Mouse (Mus musculus) liver, embryonic 12.5 days (tissue): ENCODE results near the gene Phactr3. TPM values are rescaled to one million over a fixed set of nuclear protein-coding genes. Genes with fewer than 3 reads are reported as not detected.
"Not testable (repeated sequence)": the region's sequence is repeated elsewhere in the genome, so short reads cannot be mapped to it uniquely, and the experiment has no call there.

Source experiments
- ATAC-seq: fragments of 200-750 bp; cut with Nextera tagmentation; 2 replicates; pipeline ENCODE4 v1.8.0; 2017; ENCODE audit warnings: moderate number of reproducible peaks, mild to moderate bottlenecking, moderate library complexity
- H3K27ac ChIP-seq: fragments of 300-500 bp; sonication (generic); 2 replicates; pipeline ENCODE4 v1.5.1; 2016; ENCODE audit warnings: mild to moderate bottlenecking
- H3K27me3 ChIP-seq: fragments of 300-500 bp; sonication (generic); replicated peaks from 2 replicates; pipeline ENCODE4 v1.6.1; 2016; ENCODE audit warnings: mild to moderate bottlenecking, moderate library complexity
- H3K36me3 ChIP-seq: fragments of 300-500 bp; sonication (generic); 2 replicates; pipeline ENCODE4 v1.6.1; 2016; ENCODE audit warnings: mild to moderate bottlenecking, moderate library complexity
- H3K4me1 ChIP-seq: fragments of 300-500 bp; sonication (generic); 2 replicates; pipeline ENCODE4 v1.6.1; 2016
- H3K4me2 ChIP-seq: fragments of 300-500 bp; sonication (generic); 2 replicates; pipeline ENCODE4 v1.6.1; 2016; ENCODE audit warnings: mild to moderate bottlenecking, moderate library complexity
- H3K4me3 ChIP-seq: fragments of 300-500 bp; sonication (generic); 2 replicates; pipeline ENCODE4 v1.5.1; 2016; ENCODE audit warnings: mild to moderate bottlenecking, moderate library complexity
- H3K9ac ChIP-seq: fragments of 300-500 bp; sonication (generic); 2 replicates; pipeline ENCODE4 v1.6.1; 2016; ENCODE audit warnings: mild to moderate bottlenecking, moderate library complexity
- H3K9me3 ChIP-seq: fragments of 300-500 bp; sonication (generic); replicated peaks from 2 replicates; pipeline ENCODE4 v1.6.1; 2016; ENCODE audit warnings: mild to moderate bottlenecking, moderate library complexity
- WGBS: fragments of 180-500 bp; shearing (Covaris S2); methylation state at CpG from one replicate; pipeline ENCODE4 v1.1.7; 2016; ENCODE audit not compliant: insufficient replicate concordance; 5-methylcytosine and 5-hydroxymethylcytosine counted together
- polyA plus RNA-seq: library from polyadenylated mRNA; unstranded; fragments of >200 nt; fragmentation: Nextera tagmentation; extraction: Ambion mirVana; gene quantifications from 2 replicates; pipeline ENCODE4 v1.2.1, GENCODE M21; 2016

Gene Phactr3
- polyA plus RNA-seq, 1 experiment from 2014 or later = 0.18 TPM

DNA sequence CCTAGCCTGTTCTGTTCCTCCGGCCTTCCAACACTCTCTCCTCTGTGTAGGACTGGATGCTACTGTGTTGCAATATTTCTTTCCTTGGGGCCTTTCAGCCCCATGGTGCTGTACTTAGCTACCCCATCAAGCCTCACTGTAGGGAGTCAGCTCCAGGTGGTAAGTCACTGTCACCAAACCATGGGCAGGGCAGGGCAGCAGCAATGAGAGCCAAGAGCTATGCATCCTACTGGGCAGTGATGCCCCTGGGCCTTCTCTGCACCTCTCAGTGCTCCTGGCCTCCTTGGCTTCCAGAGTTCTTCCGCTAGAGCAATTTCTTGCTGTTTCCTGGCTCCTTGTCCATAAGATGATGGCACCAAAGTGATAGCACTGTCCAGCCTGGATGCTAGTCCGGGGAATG, 205.6 kb downstream of the Phactr3 start:
- no peak overlapping the region for H3K4me3 ChIP-seq
- no peaks in the 10 kb centered on the region for H3K4me1 ChIP-seq
- H3K27ac ChIP-seq = no peak overlapping the region
- H3K9me3 ChIP-seq = no peaks in the 10 kb centered on the region
- no peak overlapping the region for H3K4me2 ChIP-seq
- no peak overlapping the region for H3K9ac ChIP-seq
- H3K36me3 ChIP-seq = no peaks in the 10 kb centered on the region
- no peaks in the 10 kb centered on the region for H3K27me3 ChIP-seq
- WGBS = 66% methylated on average over 3 of the region's 3 CpGs
- no peak for ATAC-seq

DNA sequence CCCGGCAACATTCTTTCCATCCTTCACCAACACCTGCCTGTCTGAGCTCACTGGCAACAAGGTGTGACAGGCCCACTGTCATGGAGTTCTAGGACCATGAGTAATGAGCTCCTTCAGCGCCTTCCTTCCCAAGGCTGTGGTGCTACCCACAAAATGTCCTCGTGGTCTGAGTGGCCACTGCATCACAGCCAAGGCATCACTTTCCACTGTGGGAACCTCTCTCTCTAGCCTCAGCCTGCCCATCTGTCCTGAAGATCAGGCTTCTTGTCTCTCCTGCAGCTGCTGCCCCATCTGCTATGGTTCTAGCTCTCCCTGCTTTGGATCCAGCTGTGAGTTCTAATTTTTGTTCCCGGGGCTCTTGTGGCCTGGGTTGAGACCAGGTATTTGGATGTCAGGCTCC, 206.0 kb downstream of the Phactr3 start:
- no peak for ATAC-seq
- Histone ChIP-seq H3K9ac (no peak overlapping the region), H3K4me2 (no peak overlapping the region), H3K27ac (no peak overlapping the region), H3K27me3 (no peaks in the 10 kb centered on the region), H3K4me1 (no peaks in the 10 kb centered on the region), H3K4me3 (no peak overlapping the region), H3K9me3 (no peaks in the 10 kb centered on the region), H3K36me3 (no peaks in the 10 kb centered on the region)
- WGBS = 52% methylated on average over 4 of the region's 4 CpGs

DNA sequence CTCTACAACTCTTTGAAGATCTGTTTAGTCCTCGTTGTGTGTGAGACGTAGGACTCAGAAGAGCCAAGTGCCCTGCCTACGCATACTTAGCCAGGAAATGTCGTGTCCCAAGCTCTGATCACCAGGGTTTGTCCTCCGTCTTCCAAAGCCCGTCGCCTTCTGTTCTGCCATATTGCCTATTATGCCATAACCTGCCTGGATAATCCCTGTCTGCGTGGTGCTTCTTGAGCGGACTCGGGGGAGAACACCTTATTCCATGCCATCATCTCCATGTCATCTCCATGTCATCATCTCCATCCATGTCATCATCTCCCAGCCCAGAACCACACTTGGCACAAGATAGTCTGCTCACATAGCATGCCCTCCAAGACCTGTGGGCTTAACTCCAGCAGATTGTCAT, 207.3 kb downstream of the Phactr3 start:
- Histone ChIP-seq H3K9me3 (no peaks in the 10 kb centered on the region), H3K27me3 (no peaks in the 10 kb centered on the region), H3K4me2 (no peak overlapping the region), H3K4me1 (no peaks in the 10 kb centered on the region), H3K27ac (no peak overlapping the region), H3K36me3 (no peaks in the 10 kb centered on the region), H3K4me3 (no peak overlapping the region), H3K9ac (no peak overlapping the region)
- no peak for ATAC-seq
- WGBS = 75% methylated on average over 10 of the region's 10 CpGs

DNA sequence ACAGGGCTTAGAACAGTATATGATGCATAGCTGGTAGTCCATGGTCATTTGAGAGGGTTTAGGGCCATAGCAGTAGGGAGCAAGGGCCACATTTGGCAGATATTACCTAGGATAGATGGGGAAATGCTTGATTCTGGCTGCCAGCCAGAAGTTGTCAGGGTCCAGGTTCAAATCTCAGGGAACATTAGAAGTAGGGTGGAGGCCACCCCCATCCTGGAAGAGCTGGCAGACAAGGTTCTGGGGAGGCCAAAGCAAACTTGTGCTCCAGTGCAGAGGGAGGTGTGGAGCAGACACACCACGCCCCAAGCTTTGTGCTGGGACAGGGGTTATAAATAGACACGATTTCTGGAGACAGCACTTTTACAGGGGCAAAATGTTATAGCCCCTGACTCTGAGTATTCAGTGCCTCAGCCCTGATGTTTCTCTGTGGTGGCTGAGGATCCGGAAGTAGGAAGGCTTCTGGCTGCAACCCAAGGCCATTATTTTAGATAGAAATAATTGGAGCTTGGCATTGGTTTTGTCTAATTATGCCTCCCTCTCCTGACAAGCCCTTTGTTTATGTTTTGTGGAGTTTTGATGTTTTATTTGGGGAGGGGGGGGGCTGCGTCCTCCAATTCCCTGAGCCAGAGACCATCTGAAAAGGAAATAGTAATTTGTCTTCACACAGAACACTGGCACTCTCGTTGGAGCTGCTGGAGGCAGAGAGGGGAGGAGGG, 208.1 kb downstream of the Phactr3 start:
- Histone ChIP-seq H3K27ac (no peak overlapping the region), H3K27me3 (no peaks in the 10 kb centered on the region), H3K9ac (no peak overlapping the region), H3K4me1 (no peaks in the 10 kb centered on the region), H3K9me3 (no peaks in the 10 kb centered on the region), H3K4me3 (no peak overlapping the region), H3K36me3 (no peaks in the 10 kb centered on the region), H3K4me2 (no peak overlapping the region)
- 0 out of 2 replicates have a peak, but pooled peaks have one; percentile 2 for ATAC-seq
- 28% methylated on average over 5 of the region's 5 CpGs for WGBS

DNA sequence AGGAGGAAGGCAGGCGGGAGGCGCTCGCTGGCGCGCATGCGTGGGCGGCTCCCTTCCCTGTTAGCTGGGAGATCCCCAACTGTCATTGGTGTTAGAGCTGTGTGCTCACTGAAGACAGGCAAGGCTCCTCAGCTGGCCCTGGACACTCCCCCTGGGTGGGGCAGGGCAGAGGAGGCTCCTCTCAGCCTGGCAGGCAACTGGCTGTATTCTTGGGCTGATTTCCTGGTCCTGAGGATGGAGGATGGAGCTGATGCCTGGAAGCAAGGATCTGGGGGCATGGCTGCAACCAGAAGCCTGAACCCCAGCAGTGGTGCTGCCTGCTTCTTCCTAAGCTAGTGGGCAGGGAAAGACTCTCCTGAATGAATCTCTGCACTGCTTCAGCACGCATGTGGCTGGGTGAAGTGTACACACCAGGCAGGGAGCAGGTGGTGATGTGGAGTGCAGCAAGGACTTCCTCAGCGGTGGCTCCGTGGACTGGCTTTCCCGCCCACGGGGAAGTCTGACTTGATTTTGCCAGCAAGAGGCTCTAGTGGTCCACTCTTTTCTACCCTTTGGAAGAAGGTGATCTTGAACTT, 208.8 kb downstream of the Phactr3 start:
- H3K27ac ChIP-seq = no peak overlapping the region
- no peaks in the 10 kb centered on the region for H3K27me3 ChIP-seq
- H3K9ac ChIP-seq = no peak overlapping the region
- H3K4me3 ChIP-seq = no peak overlapping the region
- peak; percentile 76 for ATAC-seq
- H3K4me1 ChIP-seq = no peaks in the 10 kb centered on the region
- H3K36me3 ChIP-seq = no peaks in the 10 kb centered on the region
- no peaks in the 10 kb centered on the region for H3K9me3 ChIP-seq
- 14% methylated on average over 12 of the region's 12 CpGs for WGBS
- no peak overlapping the region for H3K4me2 ChIP-seq

DNA sequence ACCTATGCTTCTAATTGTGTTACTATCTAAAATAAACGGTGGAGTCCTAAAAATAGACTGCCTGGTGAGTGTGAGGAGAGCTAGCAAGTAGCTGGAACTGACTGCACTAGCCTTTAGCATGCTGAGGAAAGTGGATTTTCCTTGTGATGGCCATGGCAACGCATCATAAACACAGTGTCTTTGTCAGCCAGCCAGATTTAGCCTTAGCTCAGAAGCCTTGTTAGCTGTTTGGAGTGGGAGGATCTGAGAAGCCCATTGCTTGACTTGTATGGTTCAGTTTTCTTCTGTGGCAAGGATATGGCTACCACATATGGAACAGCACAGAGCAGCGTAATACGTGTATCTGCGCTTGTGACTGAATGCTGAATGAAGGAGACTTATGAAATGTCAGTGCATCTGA, 210.8 kb downstream of the Phactr3 start:
- Histone ChIP-seq H3K4me3 (no peak overlapping the region), H3K4me1 (no peaks in the 10 kb centered on the region), H3K9ac (no peak overlapping the region), H3K27ac (no peak overlapping the region), H3K9me3 (no peaks in the 10 kb centered on the region), H3K36me3 (no peaks in the 10 kb centered on the region), H3K27me3 (no peaks in the 10 kb centered on the region), H3K4me2 (no peak overlapping the region)
- 64% methylated on average over 5 of the region's 5 CpGs for WGBS
- ATAC-seq = no peak

DNA sequence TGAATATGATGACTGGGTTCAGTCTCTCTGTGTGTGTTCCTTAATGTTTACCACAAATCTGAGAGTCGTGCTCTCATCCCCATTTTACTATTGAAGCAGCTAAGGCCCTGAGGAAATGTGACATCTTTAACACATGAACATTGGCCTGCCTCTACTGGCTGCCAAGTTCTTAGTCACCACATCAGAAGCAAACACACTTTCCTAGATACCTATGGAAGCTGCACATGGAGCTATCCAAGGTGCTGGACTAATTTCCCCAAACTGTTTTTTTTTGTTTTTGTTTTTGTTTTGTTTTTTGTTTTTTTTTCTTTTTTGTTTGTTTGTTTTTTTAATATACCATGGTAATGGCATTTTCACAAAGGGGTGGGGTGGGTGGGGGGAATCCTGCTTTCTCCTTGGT, 211.2 kb downstream of the Phactr3 start:
- Histone ChIP-seq H3K4me2 (no peak overlapping the region), H3K9me3 (no peaks in the 10 kb centered on the region), H3K27me3 (no peaks in the 10 kb centered on the region), H3K9ac (no peak overlapping the region), H3K4me1 (no peaks in the 10 kb centered on the region), H3K36me3 (no peaks in the 10 kb centered on the region), H3K27ac (no peak overlapping the region), H3K4me3 (no peak overlapping the region)
- ATAC-seq = no peak
- 43% methylated on average over 1 of the region's 1 CpGs for WGBS

DNA sequence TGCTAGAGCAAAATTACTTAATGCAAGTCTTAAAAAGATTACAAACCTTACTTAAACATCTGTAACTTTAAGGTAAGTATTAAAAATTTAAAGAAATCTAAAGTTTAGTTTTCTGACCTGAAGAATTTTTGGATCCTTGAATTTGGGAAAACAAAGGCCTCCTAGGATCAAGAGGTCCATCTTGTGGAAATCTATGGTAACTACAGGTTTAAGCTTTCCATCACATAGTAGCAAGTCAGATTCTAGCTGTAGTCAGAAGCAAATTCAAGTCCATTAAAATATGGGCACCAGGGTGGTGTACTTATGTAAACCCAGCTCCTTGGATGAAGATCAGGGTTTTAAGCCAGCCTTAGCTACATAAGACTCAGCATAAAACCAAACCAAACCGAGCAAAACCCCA, 219.1 kb downstream of the Phactr3 start:
- H3K4me1 ChIP-seq = no peaks in the 10 kb centered on the region
- H3K9ac ChIP-seq = no peak overlapping the region
- H3K27me3 ChIP-seq = no peaks in the 10 kb centered on the region
- no peak overlapping the region for H3K27ac ChIP-seq
- H3K4me3 ChIP-seq = no peak overlapping the region
- H3K9me3 ChIP-seq = no peaks in the 10 kb centered on the region
- H3K4me2 ChIP-seq = no peak overlapping the region
- H3K36me3 ChIP-seq = no peaks in the 10 kb centered on the region
- WGBS = 24% methylated on average over 1 of the region's 1 CpGs
- no peak for ATAC-seq

DNA sequence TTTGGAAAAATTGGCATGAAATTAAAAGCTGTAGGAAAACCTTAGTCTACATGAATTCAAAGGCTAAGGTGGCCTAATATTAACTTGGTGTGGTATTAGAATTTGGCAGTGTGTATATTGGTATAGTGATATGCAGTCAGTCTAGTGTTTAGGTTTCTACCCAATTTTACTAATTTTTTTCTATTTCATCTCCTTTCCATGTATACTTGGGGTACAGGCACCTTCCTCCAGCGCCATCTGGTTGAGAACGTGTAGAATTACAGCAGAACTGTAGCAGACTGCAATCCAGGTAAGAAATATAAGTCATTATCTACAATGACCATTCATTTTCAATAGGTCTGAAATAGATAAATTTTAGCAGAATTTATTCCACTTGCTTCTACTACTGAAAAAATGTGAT, 220.3 kb downstream of the Phactr3 start:
- no peaks in the 10 kb centered on the region for H3K27me3 ChIP-seq
- no peak overlapping the region for H3K4me3 ChIP-seq
- H3K36me3 ChIP-seq = no peaks in the 10 kb centered on the region
- no peak overlapping the region for H3K27ac ChIP-seq
- no peak for ATAC-seq
- H3K4me1 ChIP-seq = no peaks in the 10 kb centered on the region
- WGBS = 0% methylated on average over 2 of the region's 2 CpGs
- no peak overlapping the region for H3K9ac ChIP-seq
- no peaks in the 10 kb centered on the region for H3K9me3 ChIP-seq
- H3K4me2 ChIP-seq = no peak overlapping the region

DNA sequence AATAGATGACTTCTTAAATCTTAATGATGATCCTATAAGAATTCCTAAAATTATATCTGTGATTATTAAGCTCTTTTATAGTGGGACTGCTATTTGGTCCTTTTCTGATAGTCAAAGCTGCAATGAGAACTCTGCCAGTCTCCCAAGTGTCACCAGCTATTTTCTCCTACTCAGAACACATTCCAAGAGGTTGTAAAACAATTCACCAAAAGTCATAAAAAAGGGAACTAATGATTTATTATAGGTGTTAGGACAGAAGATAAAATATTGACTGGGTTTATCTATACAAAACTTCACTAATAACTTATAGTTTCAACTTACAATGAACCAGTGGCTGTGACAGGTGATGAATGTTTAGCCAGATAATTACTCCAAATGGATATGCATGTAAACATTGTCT, 223.3 kb downstream of the Phactr3 start:
- not testable (repeated sequence) for H3K9ac ChIP-seq, H3K27ac ChIP-seq, H3K27me3 ChIP-seq, H3K9me3 ChIP-seq, H3K4me3 ChIP-seq, H3K4me1 ChIP-seq, H3K4me2 ChIP-seq, ATAC-seq, H3K36me3 ChIP-seq

DNA sequence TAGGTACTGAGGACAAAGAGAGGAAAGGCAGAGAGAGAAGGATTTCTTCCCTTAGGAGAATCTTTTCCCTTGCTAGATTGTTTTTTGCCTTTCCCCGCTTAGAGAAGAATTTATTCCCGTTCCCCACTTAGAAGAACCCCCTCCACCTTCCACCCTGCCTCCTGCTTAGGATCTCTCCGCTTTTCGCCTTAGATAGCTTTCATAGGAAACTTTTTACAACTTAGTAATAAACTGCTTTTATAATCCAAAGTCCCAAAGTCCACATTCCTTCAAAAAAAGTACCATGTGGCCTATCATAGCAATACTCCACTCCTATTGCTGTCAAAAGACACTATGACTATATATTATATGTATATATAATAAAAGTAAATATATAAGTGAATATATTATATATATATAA, 223.8 kb downstream of the Phactr3 start:
- Histone ChIP-seq H3K4me2 (no peak overlapping the region), H3K36me3 (no peaks in the 10 kb centered on the region)
- no peak for ATAC-seq

More for the DNA sequence above, 223.8 kb downstream of the Phactr3 start:
- H3K9me3 ChIP-seq = no peaks in the 10 kb centered on the region
- H3K4me1 ChIP-seq = no peaks in the 10 kb centered on the region
- no peaks in the 10 kb centered on the region for H3K27me3 ChIP-seq
- no peak overlapping the region for H3K4me3 ChIP-seq
- no peak overlapping the region for H3K9ac ChIP-seq
- H3K27ac ChIP-seq = no peak overlapping the region
- WGBS = 57% methylated on average over 4 of the region's 4 CpGs
